ENCODE assay signal across 15 mouse cellular contexts in genomic region chr1:152793495-152794130, GRCm38 (mm10). TPM values are rescaled to one million over a fixed set of nuclear protein-coding genes. Genes with fewer than 3 reads are reported as not detected.
DNase-seq lines count a peak whose midpoint lies in the region; ATAC-seq and TF ChIP-seq lines count a peak whose summit lies in the region.
"Had no signal": no experiment of that assay in that cellular context is flagged by ENCODE, and none has a peak within 500 bp of the region (broad histone marks: within the 10 kb centered on the region; RNA-seq: fewer than 3 reads in every experiment).

No protein-coding gene starts in this region.

- DNase-seq in heart, adult 2 months = no peak
- DNase-seq in testis, postnatal 10 days (ENCODE audit: low spot score) = peak; percentile 22
- DNase-seq in testis, postnatal 14 days (ENCODE audit: low spot score) = no peak
- peak; percentile 29 for DNase-seq in embryonic facial prominence, embryonic 14.5 days (ENCODE audit: low spot score)
- DNase-seq in spleen, postnatal 36 days (ENCODE audit: low spot score in 2 of 2) = no peak
- no peak for DNase-seq in left cerebral cortex, adult 8-10 months (ENCODE audit: low spot score in 2 of 2)
- DNase-seq in kidney, postnatal 10 days = no peak
- DNase-seq: cerebellum, adult 8-10 months; heart, postnatal 36 days; kidney, postnatal 14 days; thymus, postnatal 36 days had no signal

- TF ChIP-seq EP300 in heart, adult 2 months (IDR thresholded peaks at IDR 0.05; ENCODE audit: insufficient read depth, low read depth, low read length) = no peak

- 0 out of 2 replicates have a peak overlapping the region, but pooled peaks have one; percentile 32 for H3K27ac ChIP-seq in heart, embryonic 13.5 days (replicated peaks)
- H3K27ac ChIP-seq in heart, adult 2 months = no peak overlapping the region; the same call in 1 of the 2 replicates
- peak overlapping the region; percentile 13 for H3K27ac ChIP-seq in embryonic facial prominence, embryonic 14.5 days (replicated peaks; ENCODE audit: low read depth, low read length)

- no peaks in the 10 kb centered on the region for H3K79me2 ChIP-seq in heart, adult 2 months (replicated peaks; ENCODE audit: control insufficient read depth, insufficient read depth, low read length)

- WGBS in heart, embryonic 13.5 days = 66% methylated on average over 6 of the region's 6 CpGs
- 60% methylated on average over 6 of the region's 6 CpGs for WGBS in heart, adult 2 months
- WGBS in embryonic facial prominence, embryonic 14.5 days = 53% methylated on average over 6 of the region's 6 CpGs

- no peak for TF ChIP-seq CTCF in heart, adult 2 months (IDR thresholded peaks at IDR 0.05)

- no peaks in the 10 kb centered on the region for H3K9me3 ChIP-seq in heart, embryonic 13.5 days
- no peaks in the 10 kb centered on the region for H3K9me3 ChIP-seq in embryonic facial prominence, embryonic 14.5 days (ENCODE audit: control insufficient read depth, low read length)

- no peaks in the 10 kb centered on the region for H3K36me3 ChIP-seq in heart, embryonic 13.5 days
- H3K36me3 ChIP-seq in heart, adult 2 months (ENCODE audit: control insufficient read depth, insufficient read depth, low read length) = no peaks in the 10 kb centered on the region
- no peaks in the 10 kb centered on the region for H3K36me3 ChIP-seq in embryonic facial prominence, embryonic 14.5 days (ENCODE audit: control insufficient read depth, insufficient read depth, low read length)

- no peak for TF ChIP-seq POLR2A in heart, adult 2 months (IDR thresholded peaks at IDR 0.05; ENCODE audit: insufficient read depth, low read depth, low read length)

- no peak overlapping the region for H3K4me2 ChIP-seq in heart, embryonic 13.5 days
- no peak overlapping the region for H3K4me2 ChIP-seq in embryonic facial prominence, embryonic 14.5 days (ENCODE audit: low read depth, low read length)

- ATAC-seq in heart, embryonic 13.5 days (ENCODE audit: extremely low read depth, insufficient number of reproducible peaks, low FRiP score, low TSS enrichment) = no peak
- ATAC-seq in embryonic facial prominence, embryonic 14.5 days (ENCODE audit: low read depth) = no peak; the same call in 1 of the 2 replicates

- H3K27me3 ChIP-seq in heart, embryonic 13.5 days (replicated peaks) = no peaks in the 10 kb centered on the region
- H3K27me3 ChIP-seq in heart, adult 2 months (ENCODE audit: control insufficient read depth, insufficient read depth, low read length) = no peaks in the 10 kb centered on the region
- no peaks in the 10 kb centered on the region for H3K27me3 ChIP-seq in embryonic facial prominence, embryonic 14.5 days (replicated peaks; ENCODE audit: control insufficient read depth, insufficient read depth, low read length)

- intact Hi-C loops in heart, adult 2 months (cut with DNase I) = loop anchor here (5.0 kb wide), 2 partner anchors 54 to 609 kb away; no protein-coding TSS in a partner anchor

- no peak overlapping the region for H3K9ac ChIP-seq in heart, embryonic 13.5 days
- H3K9ac ChIP-seq in heart, adult 2 months (ENCODE audit: low read depth, low read length) = no peak overlapping the region
- H3K9ac ChIP-seq in embryonic facial prominence, embryonic 14.5 days (ENCODE audit: low read depth, low read length) = no peak overlapping the region

- H3K4me3 ChIP-seq in heart, embryonic 13.5 days = no peak overlapping the region
- no peak overlapping the region for H3K4me3 ChIP-seq in heart, adult 2 months
- H3K4me3 ChIP-seq in embryonic facial prominence, embryonic 14.5 days (ENCODE audit: low read depth, low read length) = no peak overlapping the region

- H3K4me1 ChIP-seq in heart, embryonic 13.5 days = peaks cover 41% of the 10 kb centered on the region
- peaks cover 4% of the 10 kb centered on the region; the same call in 1 of the 2 replicates for H3K4me1 ChIP-seq in heart, adult 2 months (ENCODE audit: control insufficient read depth, insufficient read depth, low read length)
- H3K4me1 ChIP-seq in embryonic facial prominence, embryonic 14.5 days (ENCODE audit: control insufficient read depth, insufficient read depth, low read length) = no peaks in the 10 kb centered on the region; the same call in 1 of the 2 replicates

RNA-seq across cellular contexts. Expression of gene Ncf2, which starts 6.4 kb away (rescaled TPM):
- 3.3 and 4.6 TPM in 2 replicates for polyA plus RNA-seq in heart, embryonic 13.5 days (2015; fragmentation: Nextera tagmentation; extraction: Ambion mirVana)
- 1 to 10 TPM; 3.3 to 4.0 TPM for total RNA-seq in heart, adult 2 months (2021)
- 3.0 and 3.2 TPM in 2 replicates for polyA plus RNA-seq in heart, adult 2 months (2012; rRNA removed)
- 5.9 and 6.1 TPM in 2 replicates for polyA plus RNA-seq in embryonic facial prominence, embryonic 14.5 days (2014; fragmentation: Nextera tagmentation; extraction: Ambion mirVana)
- 10 to 100 TPM in 1 of 4 experiments, 1 to 10 TPM in 3; 3.7 to 10.2 (median 6.4) TPM for total RNA-seq in left cerebral cortex, adult 8-10 months (2022)

RNA-seq across cellular contexts. Expression of gene Arpc5, which starts 27.3 kb away (rescaled TPM):
- 198 and 202 TPM in 2 replicates for polyA plus RNA-seq in heart, embryonic 13.5 days (2015; fragmentation: Nextera tagmentation; extraction: Ambion mirVana)
- total RNA-seq in heart, adult 2 months (2021) = 10 to 100 TPM; 26.4 to 27.7 TPM
- 23.6 and 32.9 TPM in 2 replicates for polyA plus RNA-seq in heart, adult 2 months (2012; rRNA removed)
- 267 and 269 TPM in 2 replicates for polyA plus RNA-seq in embryonic facial prominence, embryonic 14.5 days (2014; fragmentation: Nextera tagmentation; extraction: Ambion mirVana)
- total RNA-seq in left cerebral cortex, adult 8-10 months (2022) = 10 to 100 TPM; 70.5 to 87.7 (median 83.5) TPM

RNA-seq across cellular contexts. Expression of gene Rgl1, which starts 27.5 kb away (rescaled TPM):
- 54.1 and 59.2 TPM in 2 replicates for polyA plus RNA-seq in heart, embryonic 13.5 days (2015; fragmentation: Nextera tagmentation; extraction: Ambion mirVana)
- 10 to 100 TPM; 28.4 to 33.2 TPM for total RNA-seq in heart, adult 2 months (2021)
- 14.9 and 22.7 TPM in 2 replicates for polyA plus RNA-seq in heart, adult 2 months (2012; rRNA removed)
- 43.7 and 50.7 TPM in 2 replicates for polyA plus RNA-seq in embryonic facial prominence, embryonic 14.5 days (2014; fragmentation: Nextera tagmentation; extraction: Ambion mirVana)
- 100 to 1,000 TPM; 100 to 110 (median 103) TPM for total RNA-seq in left cerebral cortex, adult 8-10 months (2022)

RNA-seq across cellular contexts. Expression of gene Apobec4, which starts 43.3 kb away (rescaled TPM):
- not detected in 2 replicates for polyA plus RNA-seq in heart, embryonic 13.5 days (2015; fragmentation: Nextera tagmentation; extraction: Ambion mirVana)
- not detected for total RNA-seq in heart, adult 2 months (2021)
- polyA plus RNA-seq in heart, adult 2 months (2012; rRNA removed) = not detected in 2 replicates
- polyA plus RNA-seq in embryonic facial prominence, embryonic 14.5 days (2014; fragmentation: Nextera tagmentation; extraction: Ambion mirVana) = 0.13 and 0.25 TPM in 2 replicates
- not detected for total RNA-seq in left cerebral cortex, adult 8-10 months (2022)
- total RNA-seq: gastrocnemius, postnatal 4 days; heart, postnatal 36 days; left cerebral cortex, postnatal 14 days had no signal
- polyA plus RNA-seq: liver, embryonic 16.5 days had no signal

Comparison
In these comparisons a context has a peak if more than half of its experiments do, and no peak if none do; other contexts are left out.
1. DNase-seq: peak in testis, postnatal 10 days (single experiment) and embryonic facial prominence, embryonic 14.5 days (single experiment); none in heart, adult 2 months (0 of 2), testis, postnatal 14 days (single experiment), spleen, postnatal 36 days (0 of 2), left cerebral cortex, adult 8-10 months (0 of 2) and kidney, postnatal 10 days (single experiment).